Mouse (Mus musculus) forebrain, embryonic 16.5 days (tissue): Measurements from ENCODE around the gene Zic4. TPM values are rescaled to one million over a fixed set of nuclear protein-coding genes. Genes with fewer than 3 reads are reported as not detected.

Experiments used
- ATAC-seq: fragments of 200-750 bp; cut with Nextera tagmentation; 2 replicates; pipeline ENCODE4 v1.8.0; 2017; ENCODE audit warnings: mild to moderate bottlenecking, moderate library complexity
- H3K27ac ChIP-seq: fragments of 300-500 bp; sonication (generic); 2 replicates; pipeline ENCODE4 v1.5.1; 2014; ENCODE audit warnings: low read length, control low read depth
- H3K27me3 ChIP-seq: fragments of 300-500 bp; sonication (generic); replicated peaks from 2 replicates; pipeline ENCODE4 v1.6.1; 2014; ENCODE audit warnings: low read length; ENCODE audit not compliant: control insufficient read depth, insufficient read depth
- H3K36me3 ChIP-seq: fragments of 300-500 bp; sonication (generic); 2 replicates; pipeline ENCODE4 v1.6.1; 2014; ENCODE audit not compliant: control insufficient read depth, insufficient read depth
- H3K4me1 ChIP-seq: fragments of 300-500 bp; sonication (generic); replicated peaks from 2 replicates; pipeline ENCODE4 v1.6.1; 2014; ENCODE audit warnings: low read length; ENCODE audit not compliant: control insufficient read depth, insufficient read depth
- H3K4me2 ChIP-seq: fragments of 300-500 bp; sonication (generic); 2 replicates; pipeline ENCODE4 v1.6.1; 2014; ENCODE audit warnings: mild to moderate bottlenecking, low read length, control low read depth
- H3K4me3 ChIP-seq: fragments of 300-500 bp; sonication (generic); replicated peaks from 2 replicates; pipeline ENCODE4 v1.5.1; 2014; ENCODE audit warnings: mild to moderate bottlenecking, low read length, control low read depth
- H3K9ac ChIP-seq: fragments of 300-500 bp; sonication (generic); replicated peaks from 2 replicates; pipeline ENCODE4 v1.6.1; 2014; ENCODE audit warnings: low read depth, low read length, control low read depth
- H3K9me3 ChIP-seq: fragments of 300-500 bp; sonication (generic); 2 replicates; pipeline ENCODE4 v1.6.1; 2016; ENCODE audit warnings: low read length; ENCODE audit not compliant: control insufficient read depth
- WGBS: fragments of 180-500 bp; shearing (Covaris S2); extraction: QIAGEN DNeasy Blood & Tissue Kit; methylation state at CpG from one replicate; pipeline ENCODE4 v1.1.7; 2014; 5-methylcytosine and 5-hydroxymethylcytosine counted together
- polyA plus RNA-seq: library from polyadenylated mRNA; unstranded; fragments of >200 nt; fragmentation: Nextera tagmentation; extraction: Ambion mirVana; gene quantifications from 2 replicates; pipeline ENCODE4 v1.2.1, GENCODE M21; 2015

Zic4 gene
- polyA plus RNA-seq, 1 experiment from 2014 or later = 47.6 TPM

DNA sequence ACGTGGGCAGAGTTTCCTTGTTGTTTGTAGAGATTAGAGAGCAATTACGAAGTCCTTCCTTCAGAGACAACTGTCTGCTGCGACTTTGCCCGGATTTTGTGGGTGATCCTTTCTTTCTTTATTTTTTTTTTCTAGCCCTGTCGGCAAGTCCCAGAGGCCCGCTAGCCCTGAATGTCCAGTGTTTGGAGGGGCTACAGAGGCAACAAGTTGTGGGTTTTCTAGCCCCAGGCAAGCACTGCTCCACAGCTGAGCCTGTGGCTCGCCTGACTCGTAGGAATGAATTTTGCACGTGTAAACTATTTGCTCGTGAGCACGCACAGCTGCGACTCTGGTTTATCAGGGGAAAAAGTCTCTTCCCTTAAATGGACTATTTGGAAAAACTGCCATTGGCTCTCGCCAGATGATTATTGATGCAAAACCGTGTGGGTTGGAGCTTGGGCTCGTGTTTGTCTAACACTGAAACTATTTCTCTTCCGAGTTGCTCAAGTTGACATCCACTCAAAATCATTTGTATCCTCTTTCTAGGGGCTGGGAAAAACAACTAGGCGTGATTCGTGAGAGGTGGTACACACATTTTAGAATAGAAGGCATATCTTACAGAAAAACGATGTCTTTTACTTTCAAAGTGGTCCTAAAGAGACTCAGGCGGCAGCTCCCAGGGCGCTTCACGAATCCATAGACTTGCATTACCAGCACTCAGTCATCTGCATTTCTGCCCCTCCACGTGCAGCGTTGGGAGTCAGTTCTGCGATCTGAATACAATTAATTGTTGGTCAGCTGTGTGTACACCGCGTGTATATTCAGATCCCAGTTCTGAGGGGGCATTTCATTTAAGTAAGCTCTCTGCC is 42.9 kb downstream of the Zic4 start:
- Histone ChIP-seq H3K9me3 (no peaks in the 10 kb centered on the region), H3K27me3 (peaks cover 73% of the 10 kb centered on the region), H3K27ac (peak overlapping the region; percentile 47), H3K36me3 (no peaks in the 10 kb centered on the region), H3K9ac (peak overlapping the region; percentile 22; the same call in 1 of the 2 replicates), H3K4me3 (peak overlapping the region; percentile 28), H3K4me1 (no peaks in the 10 kb centered on the region), H3K4me2 (peak overlapping the region; percentile 35)
- no peak for ATAC-seq
- WGBS = under 1% methylated on average over 27 of the region's 27 CpGs

DNA sequence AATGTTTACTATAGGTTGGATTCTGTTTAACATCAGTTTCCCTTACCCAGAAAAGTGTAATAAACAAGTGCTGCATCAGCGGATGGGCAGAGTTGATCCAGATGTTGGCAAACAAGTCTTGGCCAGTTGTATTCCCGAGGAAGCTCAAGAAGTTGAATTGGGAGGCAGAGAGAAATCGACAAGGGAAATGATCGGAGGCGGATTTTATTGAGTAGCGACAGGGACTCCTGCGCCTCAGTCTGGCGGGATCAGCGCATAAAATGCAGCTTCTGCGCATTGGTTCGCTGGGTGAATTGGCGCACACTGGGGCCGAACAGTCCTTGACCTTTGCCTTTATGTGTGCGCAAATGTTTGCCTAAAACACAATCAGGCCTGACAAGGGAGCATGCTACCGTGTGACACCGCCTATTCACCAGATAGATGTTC is 43.6 kb downstream of the Zic4 start:
- Histone ChIP-seq H3K27ac (peak overlapping the region; percentile 29), H3K4me2 (peak overlapping the region; percentile 35), H3K36me3 (no peaks in the 10 kb centered on the region), H3K4me3 (peak overlapping the region; percentile 28), H3K27me3 (peaks cover 73% of the 10 kb centered on the region), H3K4me1 (no peaks in the 10 kb centered on the region), H3K9me3 (no peaks in the 10 kb centered on the region), H3K9ac (0 out of 2 replicates have a peak overlapping the region, but pooled peaks have one; percentile 14)
- peak; percentile 18; the same call in 1 of the 2 replicates for ATAC-seq
- under 1% methylated on average over 16 of the region's 16 CpGs for WGBS

DNA sequence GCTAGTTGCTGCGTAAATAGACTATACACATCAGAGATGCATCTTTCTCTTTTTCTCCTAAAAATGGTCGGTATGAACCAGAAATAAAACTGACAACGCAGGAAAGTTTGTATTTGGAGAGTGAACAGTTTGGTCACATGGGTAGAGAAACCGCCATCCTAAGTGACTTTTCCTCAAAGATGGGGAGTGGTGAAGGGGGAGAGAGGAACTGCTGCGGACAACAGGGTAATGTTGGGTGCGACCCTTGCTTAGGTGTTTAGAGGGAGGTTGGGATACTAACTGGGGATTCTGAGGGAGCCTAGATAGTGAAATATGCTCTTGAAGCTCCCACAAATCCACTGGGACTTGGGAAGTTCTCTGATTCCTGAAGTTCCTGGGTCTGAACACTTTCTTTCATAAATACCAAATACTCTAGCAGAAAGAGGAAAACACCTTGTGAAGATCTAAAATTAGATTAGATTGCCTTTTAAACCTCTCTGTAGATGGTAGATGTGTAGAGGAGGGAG is 44.1 kb downstream of the Zic4 start:
- Histone ChIP-seq H3K4me3 (no peak overlapping the region), H3K36me3 (no peaks in the 10 kb centered on the region), H3K4me2 (peak overlapping the region; percentile 35), H3K9me3 (no peaks in the 10 kb centered on the region), H3K9ac (no peak overlapping the region), H3K27me3 (peaks cover 72% of the 10 kb centered on the region), H3K4me1 (no peaks in the 10 kb centered on the region), H3K27ac (no peak overlapping the region; the same call in 1 of the 2 replicates)
- ATAC-seq = no peak
- WGBS = 4% methylated on average over 6 of the region's 6 CpGs

DNA sequence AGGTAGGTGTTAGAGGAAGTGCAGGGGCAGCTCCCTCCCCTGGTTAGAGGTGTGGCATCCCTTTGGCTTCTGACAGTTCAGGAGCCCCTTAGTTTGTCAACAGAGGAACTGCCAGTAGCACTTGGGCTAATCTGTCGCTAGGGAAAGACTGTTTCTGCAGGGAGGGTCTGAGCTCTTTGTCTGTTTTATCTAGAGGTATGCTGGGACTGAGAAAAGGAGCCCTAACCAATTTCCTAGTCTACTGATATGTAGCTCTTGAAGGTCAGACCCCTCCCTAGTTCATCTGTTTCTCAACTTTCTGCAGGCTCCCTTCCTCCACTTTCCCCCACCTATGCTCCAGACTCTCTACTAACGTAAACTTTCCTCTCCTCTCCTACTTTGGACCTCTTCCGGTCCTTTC is 47.6 kb downstream of the Zic4 start:
- Histone ChIP-seq H3K9me3 (no peaks in the 10 kb centered on the region), H3K27me3 (peaks cover 55% of the 10 kb centered on the region), H3K27ac (no peak overlapping the region), H3K4me2 (peak overlapping the region; percentile 17; the same call in 1 of the 2 replicates), H3K36me3 (no peaks in the 10 kb centered on the region), H3K4me1 (peaks cover 4% of the 10 kb centered on the region; the same call in 1 of the 2 replicates), H3K9ac (no peak overlapping the region), H3K4me3 (no peak overlapping the region)
- ATAC-seq = no peak
- WGBS = 14% methylated on average over 3 of the region's 3 CpGs

DNA sequence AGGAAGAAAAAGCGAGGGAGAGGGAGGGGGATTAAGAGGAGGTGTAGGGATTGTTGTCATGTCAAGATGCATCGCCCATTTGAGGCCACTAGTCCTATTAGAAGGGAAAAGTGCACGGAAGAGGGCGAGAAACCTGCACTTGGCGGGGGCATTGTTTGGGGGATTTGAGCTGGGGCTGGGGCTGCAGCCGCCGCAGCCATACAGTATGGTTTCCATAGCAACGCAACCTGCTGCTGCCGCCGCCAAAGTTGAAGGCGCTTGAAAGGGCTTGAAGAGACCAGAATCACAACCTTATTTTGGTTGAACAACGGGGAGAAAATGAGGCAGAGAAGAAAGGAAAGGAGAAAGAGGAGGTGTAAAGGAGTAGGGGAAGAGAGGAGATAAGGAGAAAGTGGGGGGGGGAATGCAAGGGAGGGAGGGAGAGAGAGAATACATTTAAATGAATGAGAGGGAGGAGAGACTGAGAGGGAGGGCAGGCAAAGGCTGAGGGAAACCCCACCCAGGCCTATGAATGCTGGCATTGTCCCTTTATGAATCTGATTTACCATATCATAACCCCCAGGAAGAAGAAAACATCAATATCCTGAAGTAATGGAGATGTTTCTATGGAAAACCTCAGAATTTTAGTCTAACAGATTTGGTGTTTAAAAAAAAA is 51.9 kb downstream of the Zic4 start:
- Histone ChIP-seq H3K27me3 (peaks cover 71% of the 10 kb centered on the region), H3K9ac (no peak overlapping the region), H3K4me2 (peak overlapping the region; percentile 12), H3K27ac (no peak overlapping the region; the same call in 1 of the 2 replicates), H3K4me1 (peaks cover 4% of the 10 kb centered on the region; the same call in 1 of the 2 replicates), H3K9me3 (no peaks in the 10 kb centered on the region), H3K36me3 (no peaks in the 10 kb centered on the region), H3K4me3 (no peak overlapping the region)
- peak; percentile 77 for ATAC-seq
- under 1% methylated on average over 12 of the region's 12 CpGs for WGBS

DNA sequence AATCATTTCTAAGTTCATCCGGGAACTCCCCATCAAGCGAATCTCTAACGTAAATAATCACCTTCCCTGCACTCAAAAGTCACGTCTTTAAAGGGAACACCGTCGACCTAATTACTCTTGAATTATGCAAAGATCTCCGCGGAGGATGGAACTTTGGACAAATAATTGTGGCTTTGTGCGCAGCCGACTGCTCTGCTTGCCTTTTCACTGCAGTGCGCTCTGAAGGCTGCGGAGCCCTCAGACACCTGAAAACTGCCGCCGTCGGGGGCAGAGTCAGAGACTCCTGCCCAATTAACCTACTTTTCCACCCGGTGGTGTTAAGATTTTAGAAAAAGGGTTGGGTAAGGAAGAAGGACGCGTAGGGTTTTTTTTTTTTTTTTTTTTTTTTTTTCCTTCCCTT is 58.2 kb downstream of the Zic4 start:
- H3K4me3 ChIP-seq = peak overlapping the region; percentile 20
- H3K27me3 ChIP-seq = peaks cover 52% of the 10 kb centered on the region
- no peak overlapping the region for H3K9ac ChIP-seq
- H3K9me3 ChIP-seq = no peaks in the 10 kb centered on the region
- H3K36me3 ChIP-seq = no peaks in the 10 kb centered on the region
- peaks cover 3% of the 10 kb centered on the region; the same call in 1 of the 2 replicates for H3K4me1 ChIP-seq
- no peak overlapping the region for H3K27ac ChIP-seq
- peak overlapping the region; percentile 35 for H3K4me2 ChIP-seq
- WGBS = under 1% methylated on average over 18 of the region's 18 CpGs
- no peak for ATAC-seq

Other genes with a start within 250 kb of the Zic4 start
- gene Zic1, start 3.4 kb downstream of the Zic4 start, polyA plus RNA-seq = 4.5 and 8.0 TPM in 2 replicates